Mouse (Mus musculus): ENCODE results near the gene Gm44973.

Gm44973 gene

DNA sequence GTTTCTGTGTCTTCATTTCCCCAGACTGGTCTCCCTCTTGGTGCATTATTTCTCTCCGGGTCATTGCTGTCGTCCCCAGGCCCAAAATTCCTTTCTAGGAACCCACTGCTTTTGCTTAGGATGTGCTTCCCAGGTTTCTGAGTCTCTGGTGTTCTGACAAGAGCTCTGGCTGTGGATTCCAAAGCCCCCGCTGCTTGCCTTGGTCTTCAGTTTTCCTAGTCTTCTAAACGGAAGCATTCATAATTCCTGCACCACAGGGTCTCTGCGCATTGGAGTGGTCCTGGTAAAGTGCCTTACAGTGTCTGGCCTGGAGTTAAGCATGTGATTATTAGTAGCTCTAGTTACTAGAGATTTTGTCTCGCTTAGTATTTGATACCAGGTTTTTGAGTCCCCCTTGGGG, 65.5 kb downstream of the Gm44973 start:
- DNase-seq (ENCODE audit: low read depth, low spot score): no peak

GRCm38 (mm10) chr7:5081241-5081640, 65.9 kb downstream of the Gm44973 start:
- no peak for DNase-seq (ENCODE audit: low read depth, low spot score)

DNA sequence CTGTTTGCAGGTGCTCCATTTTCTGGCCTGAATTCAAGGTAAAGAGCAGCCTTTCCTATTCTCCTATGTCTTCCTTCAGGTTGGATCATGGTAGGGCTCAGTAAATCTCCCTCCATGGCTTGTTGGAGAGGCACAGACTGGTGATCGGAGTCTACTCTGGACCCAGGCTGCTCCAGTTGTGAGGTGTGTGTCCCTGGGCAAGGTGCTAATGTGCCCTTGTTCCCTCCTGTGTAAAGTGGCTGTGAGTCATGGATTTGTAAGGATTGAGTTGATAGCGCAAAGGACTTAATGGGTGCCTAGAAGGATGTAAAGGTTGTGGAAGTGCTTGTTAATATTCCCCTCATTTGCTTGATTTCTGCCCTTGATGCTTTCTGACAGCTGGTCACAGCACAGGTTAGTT, 66.6 kb downstream of the Gm44973 start:
- no peak for DNase-seq (ENCODE audit: low read depth, low spot score)
